Mouse (Mus musculus) liver, embryonic 15.5 days (tissue): ENCODE results near the gene Hist1h4f. TPM values are rescaled to one million over a fixed set of nuclear protein-coding genes. Genes with fewer than 3 reads are reported as not detected.
"Not testable (repeated sequence)": the region's sequence is repeated elsewhere in the genome, so short reads cannot be mapped to it uniquely, and the experiment has no call there.

Source experiments
- ATAC-seq: fragments of 200-750 bp; cut with Nextera tagmentation; 2 replicates; pipeline ENCODE4 v1.8.0; 2017; ENCODE audit warnings: moderate number of reproducible peaks, mild to moderate bottlenecking, moderate library complexity; ENCODE audit not compliant: insufficient read depth
- H3K27ac ChIP-seq: fragments of 300-500 bp; sonication (generic); replicated peaks from 2 replicates; pipeline ENCODE4 v1.5.1; 2015; ENCODE audit warnings: mild to moderate bottlenecking, inconsistent platforms
- H3K27me3 ChIP-seq: fragments of 300-500 bp; sonication (generic); 2 replicates; pipeline ENCODE4 v1.6.1; 2015; ENCODE audit warnings: mild to moderate bottlenecking, inconsistent platforms
- H3K36me3 ChIP-seq: fragments of 300-500 bp; sonication (generic); replicated peaks from 2 replicates; pipeline ENCODE4 v1.6.1; 2015; ENCODE audit warnings: moderate library complexity, mild to moderate bottlenecking, inconsistent platforms
- H3K4me1 ChIP-seq: fragments of 300-500 bp; sonication (generic); replicated peaks from 2 replicates; pipeline ENCODE4 v1.6.1; 2015; ENCODE audit warnings: inconsistent platforms
- H3K4me2 ChIP-seq: fragments of 300-500 bp; sonication (generic); 2 replicates; pipeline ENCODE4 v1.6.1; 2015; ENCODE audit warnings: moderate library complexity, mild to moderate bottlenecking, inconsistent platforms
- H3K4me3 ChIP-seq: fragments of 300-500 bp; sonication (generic); replicated peaks from 2 replicates; pipeline ENCODE4 v1.5.1; 2015; ENCODE audit warnings: mild to moderate bottlenecking, inconsistent platforms
- H3K9ac ChIP-seq: fragments of 300-500 bp; sonication (generic); 2 replicates; pipeline ENCODE4 v1.6.1; 2015; ENCODE audit warnings: moderate library complexity, mild to moderate bottlenecking, inconsistent platforms
- H3K9me3 ChIP-seq: fragments of 300-500 bp; sonication (generic); replicated peaks from 2 replicates; pipeline ENCODE4 v1.6.1; 2016; ENCODE audit warnings: inconsistent platforms
- whole genome bisulfite sequencing: fragments of 180-500 bp; shearing (Covaris S2); methylation state at CpG from one replicate; pipeline ENCODE4 v1.1.7; 2015; ENCODE audit warnings: mixed read lengths; ENCODE audit not compliant: insufficient replicate concordance; 5-methylcytosine and 5-hydroxymethylcytosine counted together
- polyA plus RNA-seq: library from polyadenylated mRNA; unstranded; fragments of >200 nt; fragmentation: Nextera tagmentation; extraction: Ambion mirVana; gene quantifications from 2 replicates; pipeline ENCODE4 v1.2.1, GENCODE M21; 2015

The Hist1h4f gene
- polyA plus RNA-seq, 1 experiment from 2014 or later, result 1.4 TPM

- 57% methylated on average over 3 of the region's 3 CpGs for WGBS
- H3K4me3 ChIP-seq, result peak overlapping the region; percentile 66
- H3K36me3 ChIP-seq, result no peaks in the 10 kb centered on the region
- H3K4me1 ChIP-seq, result peaks cover 58% of the 10 kb centered on the region
- H3K27me3 ChIP-seq, result no peaks in the 10 kb centered on the region
- H3K4me2 ChIP-seq, result peak overlapping the region; percentile 78
- ATAC-seq, result no peak
- H3K9ac ChIP-seq, result peak overlapping the region; percentile 73
- H3K27ac ChIP-seq, result peak overlapping the region; percentile 98
- no peaks in the 10 kb centered on the region for H3K9me3 ChIP-seq
Observed at GRCm38 (mm10) chr13:23537006-23537710, 14.3 kb downstream of the Hist1h4f start.

GRCm38 (mm10) chr13:23536076-23536822 lies 15.2 kb downstream of the Hist1h4f start:
- Histone ChIP-seq H3K9ac (peak overlapping the region; percentile 73), H3K36me3 (no peaks in the 10 kb centered on the region), H3K27ac (peak overlapping the region; percentile 98), H3K4me1 (peaks cover 55% of the 10 kb centered on the region), H3K4me2 (peak overlapping the region; percentile 78), H3K4me3 (peak overlapping the region; percentile 66), H3K27me3 (no peaks in the 10 kb centered on the region), H3K9me3 (no peaks in the 10 kb centered on the region)
- 12% methylated on average over 7 of the region's 7 CpGs for WGBS
- ATAC-seq, result no peak

- under 1% methylated on average over 54 of the region's 62 CpGs for WGBS
- peaks cover 50% of the 10 kb centered on the region for H3K4me1 ChIP-seq
- not testable (repeated sequence) for H3K36me3 ChIP-seq, H3K9me3 ChIP-seq, H3K27me3 ChIP-seq
- H3K9ac ChIP-seq, result peak within 1 kb of the TSS; percentile 75
- H3K27ac ChIP-seq, result peak within 1 kb of the TSS; percentile 98
- peak within 1 kb of the TSS; percentile 66 for H3K4me3 ChIP-seq
- H3K4me2 ChIP-seq, result peak within 1 kb of the TSS; percentile 78
- peak; percentile 84 for ATAC-seq
Observed at GRCm38 (mm10) chr13:23535137-23536075, 16.0 kb downstream of the Hist1h4f start, which contains the start of gene Hist1h3g. Gene Hist1h3g (plus strand): TSS chr13:23535422.

- WGBS, result under 1% methylated on average over 15 of the region's 15 CpGs
- peak; percentile 21 for ATAC-seq
- Histone ChIP-seq H3K4me3 (peak overlapping the region; percentile 66), H3K4me1 (peaks cover 47% of the 10 kb centered on the region), H3K9ac (peak overlapping the region; percentile 75), H3K36me3 (no peaks in the 10 kb centered on the region), H3K4me2 (peak overlapping the region; percentile 78), H3K9me3 (no peaks in the 10 kb centered on the region), H3K27me3 (no peaks in the 10 kb centered on the region), H3K27ac (peak overlapping the region; percentile 98)
Observed at GRCm38 (mm10) chr13:23534368-23535131, 16.9 kb downstream of the Hist1h4f start.

GRCm38 (mm10) chr13:23533560-23534367 lies 17.7 kb downstream of the Hist1h4f start, which contains the start of gene Hist1h2af:
Gene Hist1h2af (plus strand): TSS chr13:23533906.
- not testable (repeated sequence) for H3K36me3 ChIP-seq, H3K9me3 ChIP-seq, H3K27me3 ChIP-seq
- peak within 1 kb of the TSS; percentile 66 for H3K4me3 ChIP-seq
- H3K4me2 ChIP-seq, result peak within 1 kb of the TSS; percentile 78
- peak within 1 kb of the TSS; percentile 75 for H3K9ac ChIP-seq
- H3K27ac ChIP-seq, result peak within 1 kb of the TSS; percentile 98
- peak; percentile 38 for ATAC-seq
- H3K4me1 ChIP-seq, result peaks cover 47% of the 10 kb centered on the region
- under 1% methylated on average over 31 of the region's 53 CpGs for WGBS

- 14% methylated on average over 9 of the region's 9 CpGs for WGBS
- no peaks in the 10 kb centered on the region for H3K9me3 ChIP-seq
Observed at GRCm38 (mm10) chr13:23532262-23533075, 19.0 kb downstream of the Hist1h4f start.

GRCm38 (mm10) chr13:23530901-23531875 lies 20.3 kb downstream of the Hist1h4f start, which contains the start of gene Hist1h4h:
Gene Hist1h4h (plus strand): TSS chr13:23531050.
- ATAC-seq, result peak; percentile 59
- Histone ChIP-seq H3K4me2 (peak within 1 kb of the TSS; percentile 78), H3K9ac (peak within 1 kb of the TSS; percentile 75), H3K27me3 (no peaks in the 10 kb centered on the region), H3K9me3 (no peaks in the 10 kb centered on the region), H3K4me3 (peak within 1 kb of the TSS; percentile 66), H3K27ac (peak within 1 kb of the TSS; percentile 98), H3K36me3 (no peaks in the 10 kb centered on the region), H3K4me1 (peaks cover 34% of the 10 kb centered on the region)
- under 1% methylated on average over 64 of the region's 70 CpGs for WGBS

More at GRCm38 (mm10) chr13:23532262-23533075, 19.0 kb downstream of the Hist1h4f start:
- peak overlapping the region; percentile 78 for H3K4me2 ChIP-seq
- peak overlapping the region; percentile 98 for H3K27ac ChIP-seq
- H3K9ac ChIP-seq, result peak overlapping the region; percentile 75
- peaks cover 38% of the 10 kb centered on the region for H3K4me1 ChIP-seq
- no peak for ATAC-seq
- no peaks in the 10 kb centered on the region for H3K27me3 ChIP-seq
- no peaks in the 10 kb centered on the region for H3K36me3 ChIP-seq
- H3K4me3 ChIP-seq, result peak overlapping the region; percentile 66

- Histone ChIP-seq H3K9ac (peak overlapping the region; percentile 75), H3K4me2 (peak overlapping the region; percentile 78), H3K4me1 (peaks cover 42% of the 10 kb centered on the region), H3K36me3 (no peaks in the 10 kb centered on the region), H3K27ac (peak overlapping the region; percentile 98), H3K27me3 (no peaks in the 10 kb centered on the region), H3K9me3 (no peaks in the 10 kb centered on the region), H3K4me3 (peak overlapping the region; percentile 66)
- under 1% methylated on average over 20 of the region's 20 CpGs for WGBS
- ATAC-seq, result no peak
Observed at GRCm38 (mm10) chr13:23530181-23530900, 21.1 kb downstream of the Hist1h4f start.
